Mouse (Mus musculus) heart, adult 11 months (tissue): ENCODE measurements around the gene Xcl1.
A peak's percentile ranks its signal among the peaks of the same experiment; 100 is the strongest.

ENCODE experiments used
- DNase-seq: peaks from one replicate; pipeline ENCODE4 v3.0.0; 2022

Gene Xcl1

GRCm38 (mm10) chr1:164935477-164936044, at the start of gene Xcl1:
Gene Xcl1, minus strand, starts transcription at chr1:164935527.
- DNase-seq = no peak

GRCm38 (mm10) chr1:164984681-164985080, 49.4 kb upstream of the Xcl1 start:
- DNase-seq = peak; percentile 73

- peak; percentile 50 for DNase-seq
Observed at GRCm38 (mm10) chr1:164977351-164977750, 42.0 kb upstream of the Xcl1 start.

- DNase-seq = peak; percentile 61
Observed at GRCm38 (mm10) chr1:164975729-164976128, 40.4 kb upstream of the Xcl1 start.

GRCm38 (mm10) chr1:164975276-164975675, 39.9 kb upstream of the Xcl1 start:
- DNase-seq = no peak

GRCm38 (mm10) chr1:164973790-164974189, 38.5 kb upstream of the Xcl1 start:
- peak; percentile 45 for DNase-seq

GRCm38 (mm10) chr1:164973341-164973740, 38.0 kb upstream of the Xcl1 start:
- DNase-seq = no peak

- peak; percentile 71 for DNase-seq
Observed at GRCm38 (mm10) chr1:164972744-164973143, 37.4 kb upstream of the Xcl1 start.

GRCm38 (mm10) chr1:164966095-164966698, 30.9 kb upstream of the Xcl1 start:
- DNase-seq = peak; percentile 78

- DNase-seq = no peak
Observed at GRCm38 (mm10) chr1:164960610-164961009, 25.3 kb upstream of the Xcl1 start.

GRCm38 (mm10) chr1:164959787-164960385, 24.6 kb upstream of the Xcl1 start:
- DNase-seq = no peak

- peak; percentile 45 for DNase-seq
Observed at GRCm38 (mm10) chr1:164959160-164959559, 23.8 kb upstream of the Xcl1 start.

- DNase-seq = no peak
Observed at GRCm38 (mm10) chr1:164957974-164958373, 22.6 kb upstream of the Xcl1 start.

- DNase-seq = no peak
Observed at GRCm38 (mm10) chr1:164956725-164957399, 21.5 kb upstream of the Xcl1 start.

GRCm38 (mm10) chr1:164955452-164956196, 20.3 kb upstream of the Xcl1 start:
- DNase-seq = no peak

- no peak for DNase-seq
Observed at GRCm38 (mm10) chr1:164953574-164953973, 18.2 kb upstream of the Xcl1 start.

GRCm38 (mm10) chr1:164936060-164936459, 733 bp upstream of the Xcl1 start:
- no peak for DNase-seq

GRCm38 (mm10) chr1:164933441-164934188, 1.7 kb downstream of the Xcl1 start:
- no peak for DNase-seq

GRCm38 (mm10) chr1:164931135-164931534, 4.2 kb downstream of the Xcl1 start:
- DNase-seq = no peak

GRCm38 (mm10) chr1:164930006-164930405, 5.3 kb downstream of the Xcl1 start:
- DNase-seq = no peak

GRCm38 (mm10) chr1:164926534-164927160, 8.7 kb downstream of the Xcl1 start:
- DNase-seq = no peak

- peak; percentile 92 for DNase-seq
Observed at GRCm38 (mm10) chr1:164905047-164905446, 30.3 kb downstream of the Xcl1 start.
